Mouse (Mus musculus): ENCODE measurements around the gene Cdc14a. TPM values are rescaled to one million over a fixed set of nuclear protein-coding genes. Genes with fewer than 3 reads are reported as not detected.

Cdc14a gene
- polyA plus RNA-seq, 1 experiment from 2014 or later = 8.8 TPM

- H3K27me3 ChIP-seq = no peaks in the 10 kb centered on the region
- no peak overlapping the region for H3K27ac ChIP-seq (replicated peaks)
- H3K4me2 ChIP-seq (replicated peaks) = no peak overlapping the region
- H3K36me3 ChIP-seq = no peaks in the 10 kb centered on the region
- no peak for ATAC-seq (ENCODE audit: insufficient number of reproducible peaks, low FRiP score, low TSS enrichment, low read depth)
- no peaks in the 10 kb centered on the region for H3K4me1 ChIP-seq
- WGBS = 79% methylated on average over 9 of the region's 9 CpGs
- H3K4me3 ChIP-seq (replicated peaks) = no peak overlapping the region
- no peak overlapping the region for H3K9ac ChIP-seq
- no peaks in the 10 kb centered on the region for H3K9me3 ChIP-seq (replicated peaks)
Measured at GRCm38 (mm10) chr3:116436811-116437601, 13.2 kb upstream of the Cdc14a start.

GRCm38 (mm10) chr3:116436113-116436512 lies 12.3 kb upstream of the Cdc14a start:
- no peak for ATAC-seq (ENCODE audit: insufficient number of reproducible peaks, low FRiP score, low TSS enrichment, low read depth)
- no peak overlapping the region for H3K4me2 ChIP-seq (replicated peaks)
- no peaks in the 10 kb centered on the region for H3K27me3 ChIP-seq
- H3K36me3 ChIP-seq = no peaks in the 10 kb centered on the region
- WGBS = 56% methylated on average over 3 of the region's 3 CpGs
- no peaks in the 10 kb centered on the region for H3K4me1 ChIP-seq
- no peak overlapping the region for H3K9ac ChIP-seq
- no peak overlapping the region for H3K4me3 ChIP-seq (replicated peaks)
- H3K9me3 ChIP-seq (replicated peaks) = no peaks in the 10 kb centered on the region
- no peak overlapping the region for H3K27ac ChIP-seq (replicated peaks)

- Histone ChIP-seq H3K27me3 (no peaks in the 10 kb centered on the region), H3K4me2 (replicated peaks) (no peak overlapping the region), H3K36me3 (no peaks in the 10 kb centered on the region), H3K4me1 (no peaks in the 10 kb centered on the region), H3K9ac (no peak overlapping the region), H3K9me3 (replicated peaks) (no peaks in the 10 kb centered on the region), H3K4me3 (replicated peaks) (no peak overlapping the region), H3K27ac (replicated peaks) (no peak overlapping the region)
- 65% methylated on average over 3 of the region's 3 CpGs for WGBS
- no peak for ATAC-seq (ENCODE audit: insufficient number of reproducible peaks, low FRiP score, low TSS enrichment, low read depth)
Measured at GRCm38 (mm10) chr3:116434757-116435156, 10.9 kb upstream of the Cdc14a start.

GRCm38 (mm10) chr3:116425901-116426300 lies 2.1 kb upstream of the Cdc14a start:
- Histone ChIP-seq H3K4me3 (replicated peaks) (no peak overlapping the region), H3K36me3 (no peaks in the 10 kb centered on the region), H3K4me1 (peaks cover 9% of the 10 kb centered on the region), H3K9ac (no peak overlapping the region), H3K9me3 (replicated peaks) (no peaks in the 10 kb centered on the region), H3K27me3 (no peaks in the 10 kb centered on the region), H3K4me2 (replicated peaks) (no peak overlapping the region), H3K27ac (replicated peaks) (no peak overlapping the region)
- no peak for ATAC-seq (ENCODE audit: insufficient number of reproducible peaks, low FRiP score, low TSS enrichment, low read depth)
- WGBS = 92% methylated on average over 6 of the region's 6 CpGs

GRCm38 (mm10) chr3:116424973-116425284 lies 1.1 kb upstream of the Cdc14a start:
- peak; percentile 58; the same call in 1 of the 2 replicates for ATAC-seq (ENCODE audit: insufficient number of reproducible peaks, low FRiP score, low TSS enrichment, low read depth)
- Histone ChIP-seq H3K4me2 (replicated peaks) (peak overlapping the region; percentile 90), H3K4me1 (peaks cover 9% of the 10 kb centered on the region)

GRCm38 (mm10) chr3:116424160-116424972 lies 534 bp upstream of the Cdc14a start:
- WGBS = 0% methylated on average over 32 of the region's 32 CpGs

More at GRCm38 (mm10) chr3:116424973-116425284, 1.1 kb upstream of the Cdc14a start:
- Histone ChIP-seq H3K9me3 (replicated peaks) (no peaks in the 10 kb centered on the region), H3K4me3 (replicated peaks) (peak overlapping the region; percentile 97), H3K27ac (replicated peaks) (peak overlapping the region; percentile 92), H3K27me3 (no peaks in the 10 kb centered on the region), H3K36me3 (no peaks in the 10 kb centered on the region), H3K9ac (peak overlapping the region; percentile 78)
- WGBS = under 1% methylated on average over 11 of the region's 11 CpGs

GRCm38 (mm10) chr3:116422795-116423352 lies 958 bp downstream of the Cdc14a start:
- under 1% methylated on average over 23 of the region's 23 CpGs for WGBS
- Histone ChIP-seq H3K36me3 (no peaks in the 10 kb centered on the region; the same call in 1 of the 2 replicates), H3K9ac (peak overlapping the region; percentile 78), H3K4me1 (peaks cover 9% of the 10 kb centered on the region), H3K4me3 (replicated peaks) (peak overlapping the region; percentile 97), H3K4me2 (replicated peaks) (peak overlapping the region; percentile 90), H3K27ac (replicated peaks) (peak overlapping the region; percentile 92), H3K27me3 (no peaks in the 10 kb centered on the region), H3K9me3 (replicated peaks) (no peaks in the 10 kb centered on the region)
- ATAC-seq (ENCODE audit: insufficient number of reproducible peaks, low FRiP score, low TSS enrichment, low read depth) = no peak

More at GRCm38 (mm10) chr3:116424160-116424972, 534 bp upstream of the Cdc14a start:
- H3K36me3 ChIP-seq = no peaks in the 10 kb centered on the region
- H3K27me3 ChIP-seq = no peaks in the 10 kb centered on the region
- H3K27ac ChIP-seq (replicated peaks) = peak overlapping the region; percentile 92
- no peak; the same call in 1 of the 2 replicates for ATAC-seq (ENCODE audit: insufficient number of reproducible peaks, low FRiP score, low TSS enrichment, low read depth)
- no peaks in the 10 kb centered on the region for H3K9me3 ChIP-seq (replicated peaks)
- peaks cover 9% of the 10 kb centered on the region for H3K4me1 ChIP-seq
- H3K4me2 ChIP-seq (replicated peaks) = peak overlapping the region; percentile 90
- H3K9ac ChIP-seq = peak overlapping the region; percentile 78
- H3K4me3 ChIP-seq (replicated peaks) = peak overlapping the region; percentile 97

GRCm38 (mm10) chr3:116422074-116422473 lies 1.8 kb downstream of the Cdc14a start:
- ATAC-seq (ENCODE audit: insufficient number of reproducible peaks, low FRiP score, low TSS enrichment, low read depth) = no peak
- Histone ChIP-seq H3K36me3 (peaks cover 2% of the 10 kb centered on the region; the same call in 1 of the 2 replicates), H3K27me3 (no peaks in the 10 kb centered on the region), H3K9ac (no peak overlapping the region), H3K27ac (replicated peaks) (no peak overlapping the region), H3K4me3 (replicated peaks) (peak overlapping the region; percentile 97), H3K9me3 (replicated peaks) (no peaks in the 10 kb centered on the region), H3K4me1 (peaks cover 9% of the 10 kb centered on the region), H3K4me2 (replicated peaks) (peak overlapping the region; percentile 90)
- WGBS = 32% methylated on average over 8 of the region's 8 CpGs

GRCm38 (mm10) chr3:116421121-116421520 lies 2.7 kb downstream of the Cdc14a start:
- no peak for ATAC-seq (ENCODE audit: insufficient number of reproducible peaks, low FRiP score, low TSS enrichment, low read depth)
- Histone ChIP-seq H3K27ac (replicated peaks) (no peak overlapping the region), H3K27me3 (no peaks in the 10 kb centered on the region), H3K9ac (no peak overlapping the region), H3K9me3 (replicated peaks) (no peaks in the 10 kb centered on the region), H3K4me1 (peaks cover 9% of the 10 kb centered on the region), H3K4me3 (replicated peaks) (no peak overlapping the region), H3K36me3 (peaks cover 11% of the 10 kb centered on the region; the same call in 1 of the 2 replicates), H3K4me2 (replicated peaks) (no peak overlapping the region)
- 38% methylated on average over 6 of the region's 6 CpGs for WGBS

GRCm38 (mm10) chr3:116419791-116420190 lies 4.0 kb downstream of the Cdc14a start:
- no peak overlapping the region for H3K4me2 ChIP-seq (replicated peaks)
- no peak overlapping the region for H3K4me3 ChIP-seq (replicated peaks)
- 85% methylated on average over 11 of the region's 11 CpGs for whole genome bisulfite sequencing
- no peak overlapping the region for H3K27ac ChIP-seq (replicated peaks)
- no peak for ATAC-seq (ENCODE audit: insufficient number of reproducible peaks, low FRiP score, low TSS enrichment, low read depth)
- no peak overlapping the region for H3K9ac ChIP-seq
- no peaks in the 10 kb centered on the region for H3K27me3 ChIP-seq
- peaks cover 9% of the 10 kb centered on the region for H3K4me1 ChIP-seq
- peaks cover 19% of the 10 kb centered on the region for H3K36me3 ChIP-seq
- H3K9me3 ChIP-seq (replicated peaks) = no peaks in the 10 kb centered on the region

GRCm38 (mm10) chr3:116414451-116414860 lies 9.4 kb downstream of the Cdc14a start:
- Histone ChIP-seq H3K9ac (no peak overlapping the region), H3K4me1 (peaks cover 5% of the 10 kb centered on the region), H3K36me3 (peaks cover 21% of the 10 kb centered on the region), H3K27ac (replicated peaks) (no peak overlapping the region), H3K4me3 (replicated peaks) (no peak overlapping the region), H3K4me2 (replicated peaks) (no peak overlapping the region), H3K27me3 (no peaks in the 10 kb centered on the region), H3K9me3 (replicated peaks) (no peaks in the 10 kb centered on the region)
- no peak for ATAC-seq (ENCODE audit: insufficient number of reproducible peaks, low FRiP score, low TSS enrichment, low read depth)
- WGBS = 93% methylated on average over 3 of the region's 3 CpGs

Measured in embryonic facial prominence, embryonic 15.5 days (tissue).